Mouse (Mus musculus) liver, embryonic 14.5 days (tissue): Measurements from ENCODE around the gene Kxd1.

Source experiments
- CTCF ChIP-seq: IDR thresholded peaks from 2 replicates; pipeline ENCODE4 v1.5.1; 2016; ENCODE audit warnings: antibody characterized with exemption, low read depth, control low read depth
- EP300 ChIP-seq: IDR thresholded peaks from 2 replicates; pipeline ENCODE4 v1.6.1; 2016; ENCODE audit warnings: antibody characterized with exemption, low read depth

- TF ChIP-seq EP300, result no peak
- TF ChIP-seq CTCF, result no peak
Observed at GRCm38 (mm10) chr8:70577207-70577606, 49.5 kb upstream of the Kxd1 start.
